17 mouse cellular contexts compared by ENCODE assay signal in the genomic region with DNA sequence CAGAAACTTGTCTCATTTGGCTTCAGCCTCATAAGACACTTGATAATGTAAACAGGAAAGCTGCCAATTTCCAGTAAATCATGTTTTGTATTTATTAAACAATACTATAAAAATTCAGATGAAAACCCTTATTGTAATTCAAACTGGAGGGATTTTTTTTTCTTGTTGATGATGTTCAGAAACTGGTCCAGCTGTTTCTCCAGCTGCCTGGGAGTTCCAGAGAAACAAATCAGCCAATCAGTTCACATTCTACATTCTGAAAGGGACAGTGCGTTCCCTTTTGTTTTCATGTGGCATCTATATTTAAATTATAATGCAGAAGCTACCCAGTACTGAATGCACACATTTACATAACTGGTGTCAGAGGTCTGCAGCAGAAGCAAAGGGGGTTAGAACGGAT. TPM values are rescaled to one million over a fixed set of nuclear protein-coding genes. Genes with fewer than 3 reads are reported as not detected.
DNase-seq lines count a peak whose midpoint lies in the region; ATAC-seq and TF ChIP-seq lines count a peak whose summit lies in the region.
"Had no signal": no experiment of that assay in that cellular context is flagged by ENCODE, and none has a peak within 500 bp of the region (broad histone marks: within the 10 kb centered on the region; RNA-seq: fewer than 3 reads in every experiment).

No protein-coding gene starts in this region.

- TF ChIP-seq EP300 in lung, postnatal 0 days (IDR thresholded peaks at IDR 0.05) = no peak; the same call in 1 of the 2 replicates

- H3K9me3 ChIP-seq in forebrain, embryonic 13.5 days (replicated peaks) = no peaks in the 10 kb centered on the region
- H3K9me3 ChIP-seq in forebrain, postnatal 0 days (ENCODE audit: low read length) = no peaks in the 10 kb centered on the region
- H3K9me3 ChIP-seq in lung, postnatal 0 days (ENCODE audit: low read length) = no peaks in the 10 kb centered on the region
- H3K9me3 ChIP-seq: hindbrain, embryonic 15.5 days had no signal

- ATAC-seq in forebrain, embryonic 13.5 days = 0 out of 2 replicates have a peak, but pooled peaks have one; percentile 21
- ATAC-seq in forebrain, postnatal 0 days = no peak; the same call in 1 of the 2 replicates
- peak; percentile 54; the same call in 1 of the 2 replicates for ATAC-seq in lung, postnatal 0 days
- ATAC-seq: intestine, embryonic 16.5 days had no signal

- no peak overlapping the region for H3K4me3 ChIP-seq in forebrain, embryonic 13.5 days
- H3K4me3 ChIP-seq in forebrain, postnatal 0 days (ENCODE audit: low read depth, low read length) = no peak overlapping the region
- H3K4me3 ChIP-seq in lung, postnatal 0 days (ENCODE audit: low read depth, low read length) = no peak overlapping the region
- H3K4me3 ChIP-seq: embryonic facial prominence, embryonic 12.5 days; heart, embryonic 12.5 days; hindbrain, embryonic 15.5 days had no signal

- 48% methylated on average over 2 of the region's 2 CpGs for WGBS in forebrain, embryonic 13.5 days
- WGBS in forebrain, postnatal 0 days = 26% methylated on average over 2 of the region's 2 CpGs
- WGBS in lung, postnatal 0 days = 48% methylated on average over 2 of the region's 2 CpGs

- intact Hi-C loops in heart, postnatal 36 days (cut with DNase I) = no loop called here

- no peak for DNase-seq in forebrain, postnatal 0 days
- peak; percentile 16 for DNase-seq in heart, adult 11 months
- no peak for DNase-seq in heart, postnatal 36 days
- peak; percentile 77 for DNase-seq in lung, postnatal 0 days (ENCODE audit: low spot score)
- DNase-seq in lung, postnatal 25 days (ENCODE audit: low spot score) = no peak
- peak; percentile 60 for DNase-seq in brain, embryonic 14.5 days (ENCODE audit: low read depth)
- no peak for DNase-seq in embryo, embryonic 11 days
- DNase-seq: adrenal gland, postnatal 14 days; cerebellum, adult 2 months; cerebellum, postnatal 10 days; gastrocnemius, postnatal 14 days; kidney, adult 2 months had no signal

- no peaks in the 10 kb centered on the region for H3K36me3 ChIP-seq in forebrain, embryonic 13.5 days (ENCODE audit: poor library complexity, severe bottlenecking)
- H3K36me3 ChIP-seq in forebrain, postnatal 0 days (ENCODE audit: insufficient read depth) = no peaks in the 10 kb centered on the region
- no peaks in the 10 kb centered on the region for H3K36me3 ChIP-seq in lung, postnatal 0 days (ENCODE audit: insufficient read depth, low read length)
- H3K36me3 ChIP-seq: embryonic facial prominence, embryonic 12.5 days; heart, embryonic 12.5 days; hindbrain, embryonic 15.5 days had no signal

- no peaks in the 10 kb centered on the region for H3K27me3 ChIP-seq in forebrain, embryonic 13.5 days
- H3K27me3 ChIP-seq in forebrain, postnatal 0 days (ENCODE audit: insufficient read depth, low read length) = no peaks in the 10 kb centered on the region
- H3K27me3 ChIP-seq in lung, postnatal 0 days (replicated peaks; ENCODE audit: insufficient read depth, low read length) = no peaks in the 10 kb centered on the region
- H3K27me3 ChIP-seq: embryonic facial prominence, embryonic 12.5 days; heart, embryonic 12.5 days; hindbrain, embryonic 15.5 days had no signal

- TF ChIP-seq CTCF in forebrain, postnatal 0 days (IDR thresholded peaks at IDR 0.05; ENCODE audit: low read depth) = no peak
- TF ChIP-seq CTCF in lung, postnatal 0 days (IDR thresholded peaks at IDR 0.05) = no peak
- TF ChIP-seq CTCF in brain, embryonic 14.5 days (IDR thresholded peaks at IDR 0.05; ENCODE audit: borderline replicate concordance, extremely low read depth, insufficient read depth, insufficient read length) = no peak

- no peak for TF ChIP-seq POLR2A in brain, embryonic 14.5 days (IDR thresholded peaks at IDR 0.05; ENCODE audit: borderline replicate concordance, extremely low read depth, insufficient read depth, insufficient read length, poor library complexity, severe bottlenecking)

- no peak overlapping the region for H3K27ac ChIP-seq in forebrain, embryonic 13.5 days
- H3K27ac ChIP-seq in forebrain, postnatal 0 days (ENCODE audit: low read depth, low read length) = no peak overlapping the region
- H3K27ac ChIP-seq in lung, postnatal 0 days (ENCODE audit: low read length) = no peak overlapping the region
- H3K27ac ChIP-seq: embryonic facial prominence, embryonic 12.5 days; hindbrain, embryonic 15.5 days had no signal

- H3K9ac ChIP-seq in forebrain, embryonic 13.5 days = no peak overlapping the region
- H3K9ac ChIP-seq in forebrain, postnatal 0 days = no peak overlapping the region
- no peak overlapping the region for H3K9ac ChIP-seq in lung, postnatal 0 days (replicated peaks; ENCODE audit: low read depth)
- H3K9ac ChIP-seq: embryonic facial prominence, embryonic 12.5 days; heart, embryonic 12.5 days; hindbrain, embryonic 15.5 days had no signal

- H3K4me2 ChIP-seq in forebrain, embryonic 13.5 days = no peak overlapping the region
- no peak overlapping the region for H3K4me2 ChIP-seq in forebrain, postnatal 0 days (ENCODE audit: low read depth)
- H3K4me2 ChIP-seq in lung, postnatal 0 days (replicated peaks; ENCODE audit: low read depth, low read length) = no peak overlapping the region
- H3K4me2 ChIP-seq: embryonic facial prominence, embryonic 12.5 days; heart, embryonic 12.5 days; hindbrain, embryonic 15.5 days had no signal

- peaks cover 3% of the 10 kb centered on the region; the same call in 1 of the 2 replicates for H3K4me1 ChIP-seq in forebrain, embryonic 13.5 days
- H3K4me1 ChIP-seq in forebrain, postnatal 0 days (ENCODE audit: insufficient read depth) = no peaks in the 10 kb centered on the region
- H3K4me1 ChIP-seq in lung, postnatal 0 days (ENCODE audit: insufficient read depth, low read depth, low read length) = no peaks in the 10 kb centered on the region
- H3K4me1 ChIP-seq: embryonic facial prominence, embryonic 12.5 days; hindbrain, embryonic 15.5 days had no signal

RNA-seq across cellular contexts. Expression of a gene that starts 19.3 kb away (rescaled TPM):
- polyA plus RNA-seq in forebrain, embryonic 13.5 days (2015; fragmentation: Nextera tagmentation; extraction: Ambion mirVana) = 28.3 and 29.6 TPM in 2 replicates
- 53.3 and 54.3 TPM in 2 replicates for total RNA-seq in forebrain, postnatal 0 days (2014; rRNA removed)
- polyA plus RNA-seq in forebrain, postnatal 0 days (2015; fragmentation: Nextera tagmentation; extraction: Ambion mirVana) = 10.3 and 15.7 TPM in 2 replicates
- 100 to 1,000 TPM; 131 to 163 TPM for total RNA-seq in heart, postnatal 36 days (2021)
- polyA plus RNA-seq in lung, postnatal 0 days (2015; fragmentation: Nextera tagmentation; extraction: Ambion mirVana) = 2.0 and 3.1 TPM in 2 replicates
- polyA plus RNA-seq in brain, embryonic 14.5 days (2012; rRNA removed) = 69.1 and 69.4 TPM in 2 replicates

RNA-seq across cellular contexts. Expression of a gene that starts 40.6 kb away (rescaled TPM):
- polyA plus RNA-seq in forebrain, embryonic 13.5 days (2015; fragmentation: Nextera tagmentation; extraction: Ambion mirVana) = 25.9 and 27.6 TPM in 2 replicates
- total RNA-seq in forebrain, postnatal 0 days (2014; rRNA removed) = 116 and 135 TPM in 2 replicates
- 21.3 and 44.7 TPM in 2 replicates for polyA plus RNA-seq in forebrain, postnatal 0 days (2015; fragmentation: Nextera tagmentation; extraction: Ambion mirVana)
- 10 to 100 TPM; 11.2 to 12.8 TPM for total RNA-seq in heart, postnatal 36 days (2021)
- polyA plus RNA-seq in lung, postnatal 0 days (2015; fragmentation: Nextera tagmentation; extraction: Ambion mirVana) = 19.7 and 24.3 TPM in 2 replicates
- polyA plus RNA-seq in brain, embryonic 14.5 days (2012; rRNA removed) = 22.3 and 42.0 TPM in 2 replicates

Comparison
In these comparisons a context has a peak if more than half of its experiments do, and no peak if none do; other contexts are left out.
1. DNase-seq: peak in heart, adult 11 months (single experiment), lung, postnatal 0 days (single experiment) and brain, embryonic 14.5 days (single experiment); none in forebrain, postnatal 0 days (single experiment), heart, postnatal 36 days (0 of 2), lung, postnatal 25 days (single experiment) and embryo, embryonic 11 days (single experiment).